Mouse (Mus musculus) B cell, adult 2 months (primary cell): ENCODE data around the gene Arl14ep.

Experiments used
- DNase-seq, 2 experiments: peaks; one replicate each; pipeline ENCODE4 v3.0.0; 2022

Gene Arl14ep

DNA sequence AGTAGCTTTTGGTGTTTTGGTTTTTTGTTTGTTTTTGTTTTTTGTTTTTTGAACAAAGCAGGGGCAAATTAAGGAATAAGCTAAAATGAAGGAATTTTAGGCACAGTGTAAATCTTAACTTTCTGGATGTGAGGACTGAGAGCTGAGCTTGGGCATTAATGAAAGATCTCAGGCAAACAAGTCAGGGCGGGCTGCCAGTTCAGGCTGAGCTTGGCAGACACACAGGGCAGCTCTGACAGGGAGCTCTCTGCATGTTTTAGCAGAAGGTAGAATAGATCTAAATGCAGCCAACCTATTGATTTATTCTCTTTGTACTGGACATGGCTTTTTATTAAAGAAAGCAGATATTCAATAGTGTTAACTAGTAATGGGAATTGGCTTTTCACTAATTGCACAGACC is 31.8 kb downstream of the Arl14ep start:
- DNase-seq, result no peak

DNA sequence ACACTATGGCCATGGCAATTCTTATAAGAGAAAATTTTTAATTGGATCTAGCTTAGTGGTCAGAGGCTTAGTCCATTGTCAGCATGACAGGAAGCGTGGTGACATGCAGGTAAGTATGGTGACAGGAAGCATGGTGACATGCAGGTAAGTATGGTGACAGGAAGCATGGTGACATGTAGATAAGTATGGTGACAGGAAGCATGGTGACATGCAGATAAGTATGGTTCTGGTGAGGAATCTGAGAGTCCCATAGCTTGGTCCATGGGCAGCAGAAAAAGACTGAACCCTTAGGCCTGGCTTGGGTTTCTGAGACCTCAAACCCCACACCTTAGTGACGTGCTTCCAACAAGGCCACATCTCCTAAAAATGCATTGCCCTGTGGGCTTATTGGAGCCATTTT is 38.5 kb downstream of the Arl14ep start:
- no peak for DNase-seq

DNA sequence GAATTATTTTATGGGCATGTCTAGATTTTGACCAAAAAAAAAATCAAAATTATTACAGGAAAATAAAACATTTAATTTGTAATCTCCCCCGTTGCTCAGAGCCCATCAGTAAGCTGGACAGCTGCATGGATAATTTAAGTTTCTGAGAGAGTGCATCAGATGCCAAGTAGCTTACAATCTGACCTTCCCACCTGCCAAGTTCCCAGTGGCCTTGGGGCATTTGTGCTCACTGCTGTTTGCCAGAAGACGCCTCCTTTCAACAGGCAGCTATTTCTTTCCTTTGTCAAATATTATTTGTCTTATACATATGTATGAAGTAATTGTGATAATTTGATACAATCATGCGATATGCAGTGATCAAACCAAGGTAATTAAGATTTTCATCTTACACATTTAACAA is 44.3 kb downstream of the Arl14ep start:
- DNase-seq, result no peak
